Mouse (Mus musculus) C2C12 (cell line): Measurements from ENCODE around the gene Med28.

ENCODE experiments used
- CTCF ChIP-seq: IDR thresholded peaks from one replicate; pipeline ENCODE4 v1.5.1; 2011; ENCODE audit not compliant: control insufficient read depth, insufficient read depth, insufficient read length
- MAX ChIP-seq: IDR thresholded peaks from one replicate; pipeline ENCODE4 v1.6.1; 2011; ENCODE audit warnings: mild to moderate bottlenecking, control low read depth
- MYOD1 ChIP-seq: IDR thresholded peaks from one replicate; pipeline ENCODE4 v1.6.1; 2011; ENCODE audit warnings: low read depth; ENCODE audit not compliant: control insufficient read depth, insufficient read length
- MYOG ChIP-seq: IDR thresholded peaks from one replicate; pipeline ENCODE4 v1.6.1; 2011; ENCODE audit not compliant: control insufficient read depth, insufficient read length; ENCODE audit errors: extremely low read depth
- USF1 ChIP-seq: IDR thresholded peaks from one replicate; pipeline ENCODE4 v1.6.1; 2011; ENCODE audit warnings: low read depth, mild to moderate bottlenecking, control low read depth, moderate library complexity

DNA sequence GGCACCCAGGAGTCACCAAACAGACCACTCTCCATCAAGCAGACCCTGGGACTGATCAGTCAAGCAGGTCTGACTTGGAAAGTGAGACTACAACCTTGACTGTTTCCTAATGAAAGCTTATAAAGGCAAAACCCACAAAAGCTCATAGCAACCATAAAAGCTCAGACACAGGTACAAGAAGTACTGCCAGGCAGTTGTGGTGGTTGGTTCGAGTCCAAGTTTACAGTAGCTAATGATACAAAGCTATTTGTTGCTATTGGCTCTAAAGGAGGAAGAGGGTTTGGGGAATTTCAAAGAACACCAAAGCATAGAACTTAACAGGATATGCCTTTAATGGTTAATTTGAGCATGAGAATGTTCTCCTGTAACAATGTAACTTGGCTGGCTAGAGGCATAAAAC lies 36.4 kb upstream of the Med28 start:
- TF ChIP-seq CTCF (no peak), USF1 (no peak), MAX (no peak), MYOG (no peak), MYOD1 (no peak)
